Mouse (Mus musculus) mammary gland, adult 2 months (tissue): ENCODE measurements around the gene Aldh3a2. TPM values are rescaled to one million over a fixed set of nuclear protein-coding genes. Genes with fewer than 3 reads are reported as not detected.

Experiments used
- polyA plus RNA-seq: library from polyadenylated mRNA; depleted of rRNA; stranded (reverse); fragments of >200 nt; gene quantifications from 2 replicates; pipeline ENCODE4 v1.2.3, GENCODE M21; 2012; ENCODE audit warnings: low replicate concordance; rRNA removed

The Aldh3a2 gene
- polyA plus RNA-seq: 75.4 and 81.7 TPM in 2 replicates

GRCm38 (mm10) chr11:61266551-61267533 is at the start of gene Aldh3a2:
Gene Aldh3a2, minus strand, starts transcription at chr11:61267464.

GRCm38 (mm10) chr11:61207487-61208246 is 59.6 kb downstream of the Aldh3a2 start, which contains the start of gene Aldh3a1:
Gene Aldh3a1, plus strand, starts transcription at chr11:61207537.

GRCm38 (mm10) chr11:61174821-61175658 is 92.2 kb downstream of the Aldh3a2 start, which contains the start of gene Usp22:
Gene Usp22, minus strand, starts transcription at chr11:61175055.

Other genes with a start within 250 kb of the Aldh3a2 start
- 0.37 and 11.9 TPM in 2 replicates for gene Kcnj12, start 244.9 kb downstream of the Aldh3a2 start, polyA plus RNA-seq
- gene Tnfrsf13b, start 140.7 kb downstream of the Aldh3a2 start, polyA plus RNA-seq: 33.7 and 117 TPM in 2 replicates
- gene Usp22, start 92.4 kb downstream of the Aldh3a2 start, polyA plus RNA-seq: 34.7 and 48.5 TPM in 2 replicates
- 1.3 and 3.6 TPM in 2 replicates for gene Aldh3a1, start 59.9 kb downstream of the Aldh3a2 start, polyA plus RNA-seq
- gene Slc47a2, start 75.4 kb upstream of the Aldh3a2 start, polyA plus RNA-seq: not detected in 2 replicates
- 0.53 and 2.8 TPM in 2 replicates for gene Slc47a1, start 110.9 kb upstream of the Aldh3a2 start, polyA plus RNA-seq
- gene Rnf112, start 186.7 kb upstream of the Aldh3a2 start, polyA plus RNA-seq: 0.09 TPM in 1 of 2 replicates, not detected in the other
- 38.3 and 112 TPM in 2 replicates for gene Mfap4, start 218.0 kb upstream of the Aldh3a2 start, polyA plus RNA-seq
- 31.9 and 40.8 TPM in 2 replicates for gene Mapk7, start 226.9 kb upstream of the Aldh3a2 start, polyA plus RNA-seq
- gene B9d1, start 237.7 kb upstream of the Aldh3a2 start, polyA plus RNA-seq: 16.0 and 20.2 TPM in 2 replicates